Mouse (Mus musculus): ENCODE data around the gene Mdh2. TPM values are rescaled to one million over a fixed set of nuclear protein-coding genes. Genes with fewer than 3 reads are reported as not detected.

Gene Mdh2
- polyA plus RNA-seq (2015; fragmentation: Nextera tagmentation; extraction: Ambion mirVana), result 593 and 594 TPM in 2 replicates

DNA sequence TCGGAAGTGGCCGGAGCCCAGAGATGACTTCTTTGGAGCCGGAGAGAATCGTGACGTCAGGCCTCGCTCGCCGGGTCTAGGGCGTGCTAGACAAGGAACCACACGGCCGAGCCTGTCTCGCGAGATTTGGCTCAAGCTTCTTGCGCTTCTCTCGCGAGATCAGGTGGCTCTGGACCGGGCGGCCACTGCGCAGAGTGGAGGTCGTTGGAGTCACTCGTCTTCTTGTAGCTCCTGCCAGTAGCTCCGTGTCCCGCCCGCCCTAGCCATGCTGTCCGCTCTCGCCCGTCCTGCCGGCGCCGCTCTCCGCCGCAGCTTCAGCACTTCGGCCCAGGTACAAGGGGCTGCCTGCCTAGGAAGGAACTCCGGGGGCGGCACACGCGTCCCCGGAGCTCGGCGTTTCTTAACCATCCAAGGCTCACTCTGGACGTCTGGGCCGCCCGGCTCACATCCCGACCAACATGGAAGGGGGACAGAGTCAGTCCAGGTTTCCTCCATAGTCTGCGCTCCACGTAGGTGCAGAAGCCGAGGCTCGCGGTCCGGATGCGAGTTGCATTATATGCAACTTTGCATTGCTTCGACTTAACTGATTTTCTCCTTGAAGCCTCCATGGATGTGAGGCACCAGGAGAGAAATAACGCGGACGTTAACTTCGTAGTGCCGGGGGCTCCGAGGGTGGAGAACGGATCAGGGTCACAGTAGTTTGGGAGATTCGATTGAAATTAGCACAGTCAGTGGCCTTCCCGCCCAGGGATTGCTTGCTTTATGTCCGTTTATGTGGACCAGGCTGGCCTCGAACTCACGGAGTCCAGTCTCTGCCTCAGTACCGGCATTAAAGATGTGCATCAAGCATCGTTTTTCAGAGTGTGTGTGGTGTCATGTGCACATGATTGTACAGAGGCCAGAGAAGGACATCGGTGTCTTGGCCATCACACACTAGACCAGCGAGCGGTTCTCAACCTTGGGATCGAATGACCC, at the start of gene Mdh2:
Gene Mdh2, plus strand, starts transcription at position 10 of the 975 bp plus-strand sequence.
- peaks cover 33% of the 10 kb centered on the region for H3K4me1 ChIP-seq (replicated peaks)
- peak within 1 kb of the TSS; percentile 98 for H3K9ac ChIP-seq
- peak; percentile 100 for ATAC-seq (ENCODE audit: low FRiP score)
- peak within 1 kb of the TSS; percentile 95 for H3K27ac ChIP-seq
- H3K4me2 ChIP-seq, result peak within 1 kb of the TSS; percentile 84
- no peaks in the 10 kb centered on the region for H3K9me3 ChIP-seq
- peak within 1 kb of the TSS; percentile 85 for H3K4me3 ChIP-seq
- no peaks in the 10 kb centered on the region for H3K27me3 ChIP-seq
- peaks cover 23% of the 10 kb centered on the region for H3K36me3 ChIP-seq
- WGBS, result 2% methylated on average over 70 of the region's 70 CpGs

- peaks cover 44% of the 10 kb centered on the region for H3K4me1 ChIP-seq (replicated peaks)
- H3K4me3 ChIP-seq, result no peak overlapping the region
- no peak overlapping the region for H3K9ac ChIP-seq
- no peak overlapping the region for H3K4me2 ChIP-seq
- H3K27ac ChIP-seq, result no peak overlapping the region
- ATAC-seq (ENCODE audit: low FRiP score), result no peak
- WGBS, result 86% methylated on average over 13 of the region's 13 CpGs
- no peaks in the 10 kb centered on the region for H3K9me3 ChIP-seq
- no peaks in the 10 kb centered on the region for H3K27me3 ChIP-seq
- peaks cover 62% of the 10 kb centered on the region for H3K36me3 ChIP-seq
These were observed 48.9 kb upstream of the Mdh2 start for GRCm38 (mm10) chr5:135729351-135729750.

GRCm38 (mm10) chr5:135730278-135730677, 48.0 kb upstream of the Mdh2 start:
- 93% methylated on average over 10 of the region's 10 CpGs for WGBS
- Histone ChIP-seq H3K9me3 (no peaks in the 10 kb centered on the region), H3K4me2 (no peak overlapping the region), H3K4me3 (no peak overlapping the region), H3K27me3 (no peaks in the 10 kb centered on the region), H3K27ac (no peak overlapping the region), H3K4me1 (replicated peaks) (peaks cover 34% of the 10 kb centered on the region), H3K9ac (no peak overlapping the region), H3K36me3 (peaks cover 72% of the 10 kb centered on the region)
- no peak for ATAC-seq (ENCODE audit: low FRiP score)

- no peaks in the 10 kb centered on the region for H3K9me3 ChIP-seq
- WGBS, result 95% methylated on average over 10 of the region's 10 CpGs
These were observed 47.4 kb upstream of the Mdh2 start for GRCm38 (mm10) chr5:135730916-135731315.

DNA sequence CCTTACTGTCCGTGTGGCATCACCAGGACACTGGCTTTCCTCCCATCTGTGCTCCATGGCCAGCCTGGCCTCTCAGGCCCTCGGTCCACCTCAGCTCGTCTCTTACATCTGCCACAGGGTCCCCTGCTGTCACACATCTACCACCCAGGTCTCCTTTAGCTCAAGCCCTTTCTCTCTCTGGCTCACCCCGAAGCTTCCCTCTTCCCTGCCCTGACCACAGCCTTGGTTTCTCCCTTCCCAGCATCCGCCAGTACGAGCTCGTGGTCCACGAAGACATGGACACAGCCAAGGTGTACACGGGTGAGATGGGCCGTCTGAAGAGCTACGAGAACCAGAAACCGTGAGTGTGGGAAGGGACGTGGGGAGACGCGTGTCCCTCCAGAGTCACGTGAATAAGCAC, 47.0 kb upstream of the Mdh2 start:
- Histone ChIP-seq H3K4me3 (no peak overlapping the region), H3K4me2 (no peak overlapping the region), H3K27me3 (no peaks in the 10 kb centered on the region), H3K9me3 (no peaks in the 10 kb centered on the region), H3K27ac (no peak overlapping the region), H3K4me1 (replicated peaks) (peaks cover 24% of the 10 kb centered on the region), H3K36me3 (peaks cover 82% of the 10 kb centered on the region), H3K9ac (no peak overlapping the region)
- no peak for ATAC-seq (ENCODE audit: low FRiP score)
- 94% methylated on average over 16 of the region's 16 CpGs for WGBS

More at GRCm38 (mm10) chr5:135730916-135731315, 47.4 kb upstream of the Mdh2 start:
- Histone ChIP-seq H3K4me1 (replicated peaks) (peaks cover 28% of the 10 kb centered on the region), H3K9ac (no peak overlapping the region), H3K4me2 (no peak overlapping the region), H3K36me3 (peaks cover 78% of the 10 kb centered on the region), H3K4me3 (no peak overlapping the region), H3K27me3 (no peaks in the 10 kb centered on the region), H3K27ac (no peak overlapping the region)
- ATAC-seq (ENCODE audit: low FRiP score), result no peak

GRCm38 (mm10) chr5:135733071-135733470, 45.2 kb upstream of the Mdh2 start:
- ATAC-seq (ENCODE audit: low FRiP score), result no peak
- Histone ChIP-seq H3K9ac (no peak overlapping the region), H3K4me2 (no peak overlapping the region), H3K4me1 (replicated peaks) (peaks cover 6% of the 10 kb centered on the region; the same call in 1 of the 2 replicates), H3K9me3 (no peaks in the 10 kb centered on the region), H3K27me3 (no peaks in the 10 kb centered on the region), H3K36me3 (peaks cover 99% of the 10 kb centered on the region), H3K4me3 (no peak overlapping the region), H3K27ac (no peak overlapping the region)
- 89% methylated on average over 4 of the region's 4 CpGs for WGBS

- Histone ChIP-seq H3K27me3 (no peaks in the 10 kb centered on the region), H3K4me1 (replicated peaks) (no peaks in the 10 kb centered on the region), H3K9me3 (no peaks in the 10 kb centered on the region), H3K4me2 (no peak overlapping the region), H3K4me3 (no peak overlapping the region), H3K27ac (no peak overlapping the region), H3K36me3 (peaks cover 93% of the 10 kb centered on the region), H3K9ac (no peak overlapping the region)
- WGBS, result 95% methylated on average over 42 of the region's 42 CpGs
- ATAC-seq (ENCODE audit: low FRiP score), result no peak
These were observed 44.1 kb upstream of the Mdh2 start for GRCm38 (mm10) chr5:135734057-135734680.

- Histone ChIP-seq H3K9me3 (no peaks in the 10 kb centered on the region), H3K27me3 (no peaks in the 10 kb centered on the region), H3K4me2 (no peak overlapping the region), H3K4me3 (no peak overlapping the region), H3K36me3 (peaks cover 89% of the 10 kb centered on the region), H3K27ac (no peak overlapping the region), H3K9ac (no peak overlapping the region), H3K4me1 (replicated peaks) (no peaks in the 10 kb centered on the region)
- 90% methylated on average over 13 of the region's 13 CpGs for WGBS
- ATAC-seq (ENCODE audit: low FRiP score), result no peak
These were observed 42.5 kb upstream of the Mdh2 start for GRCm38 (mm10) chr5:135735741-135736140.

DNA sequence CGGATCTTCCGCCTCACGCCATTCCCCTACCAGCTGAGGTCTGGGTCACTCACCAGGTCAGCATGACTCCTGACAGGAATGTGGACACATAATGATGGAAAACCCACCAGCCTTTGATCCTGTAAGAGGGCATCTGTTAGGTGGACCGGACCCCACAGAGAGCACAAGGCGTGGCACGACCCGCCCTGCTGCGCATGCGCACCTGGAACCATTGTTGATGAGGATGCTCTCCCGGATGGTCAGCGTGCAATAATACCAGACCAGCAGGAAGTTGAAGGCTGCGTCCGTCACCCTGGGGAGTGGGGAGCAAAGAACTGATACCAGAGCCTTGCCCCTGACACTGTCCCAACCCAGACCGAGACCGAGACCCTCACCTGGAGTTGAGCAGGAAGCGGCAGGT, 41.7 kb upstream of the Mdh2 start:
- no peaks in the 10 kb centered on the region for H3K4me1 ChIP-seq (replicated peaks)
- no peaks in the 10 kb centered on the region for H3K9me3 ChIP-seq
- 93% methylated on average over 16 of the region's 16 CpGs for WGBS
- no peak for ATAC-seq (ENCODE audit: low FRiP score)
- H3K4me2 ChIP-seq, result no peak overlapping the region
- peaks cover 89% of the 10 kb centered on the region for H3K36me3 ChIP-seq
- no peak overlapping the region for H3K9ac ChIP-seq
- H3K4me3 ChIP-seq, result no peak overlapping the region
- H3K27ac ChIP-seq, result no peak overlapping the region
- H3K27me3 ChIP-seq, result no peaks in the 10 kb centered on the region

DNA sequence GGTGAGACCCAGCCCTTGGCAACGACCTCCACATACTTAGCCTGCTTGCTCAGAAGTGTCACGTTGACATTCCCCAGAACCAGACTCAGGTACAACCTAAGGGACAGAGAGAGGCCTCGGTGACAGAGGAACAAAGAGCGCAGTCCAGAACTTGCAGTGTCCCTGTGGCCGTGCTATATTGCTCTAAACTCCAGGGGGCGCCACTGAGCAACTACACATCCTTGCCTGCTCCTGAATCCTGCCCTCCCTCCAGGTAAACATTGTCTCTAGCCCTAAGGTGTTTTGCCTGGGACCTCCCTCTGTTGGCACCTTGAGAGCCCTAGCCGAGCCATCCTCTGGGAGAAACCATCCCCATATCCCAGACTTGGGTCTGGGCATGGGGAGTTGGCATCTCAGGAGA, 41.1 kb upstream of the Mdh2 start:
- H3K4me3 ChIP-seq, result no peak overlapping the region
- WGBS, result 84% methylated on average over 7 of the region's 7 CpGs

GRCm38 (mm10) chr5:135738266-135738665, 40.0 kb upstream of the Mdh2 start:
- ATAC-seq (ENCODE audit: low FRiP score), result no peak
- Histone ChIP-seq H3K27ac (no peak overlapping the region), H3K27me3 (no peaks in the 10 kb centered on the region), H3K4me2 (no peak overlapping the region), H3K9me3 (no peaks in the 10 kb centered on the region), H3K4me3 (no peak overlapping the region), H3K36me3 (peaks cover 77% of the 10 kb centered on the region), H3K4me1 (replicated peaks) (peaks cover 13% of the 10 kb centered on the region), H3K9ac (no peak overlapping the region)
- WGBS, result 30% methylated on average over 6 of the region's 6 CpGs

More for the DNA sequence above, 41.1 kb upstream of the Mdh2 start:
- Histone ChIP-seq H3K4me2 (no peak overlapping the region), H3K9ac (no peak overlapping the region), H3K9me3 (no peaks in the 10 kb centered on the region), H3K36me3 (peaks cover 88% of the 10 kb centered on the region), H3K27me3 (no peaks in the 10 kb centered on the region), H3K4me1 (replicated peaks) (peaks cover 1% of the 10 kb centered on the region; the same call in 1 of the 2 replicates), H3K27ac (no peak overlapping the region)
- ATAC-seq (ENCODE audit: low FRiP score), result no peak

GRCm38 (mm10) chr5:135742156-135742555, 36.1 kb upstream of the Mdh2 start:
- 0 out of 2 replicates have a peak, but pooled peaks cover 5% of the 10 kb centered on the region for H3K9me3 ChIP-seq
- H3K4me1 ChIP-seq (replicated peaks), result peaks cover 21% of the 10 kb centered on the region
- H3K9ac ChIP-seq, result peak overlapping the region; percentile 92; the same call in 1 of the 2 replicates
- no peak for ATAC-seq (ENCODE audit: low FRiP score)
- WGBS, result 72% methylated on average over 10 of the region's 10 CpGs
- no peak overlapping the region for H3K4me3 ChIP-seq
- no peak overlapping the region for H3K27ac ChIP-seq
- H3K4me2 ChIP-seq, result no peak overlapping the region
- H3K36me3 ChIP-seq, result peaks cover 39% of the 10 kb centered on the region
- peaks cover 9% of the 10 kb centered on the region; the same call in 1 of the 2 replicates for H3K27me3 ChIP-seq

All from hindbrain, embryonic 13.5 days (tissue).